Mouse (Mus musculus): ENCODE measurements at regions not wholly inside any gene's neighbourhood (a gene's known extent, or its start where the extent isn't known, plus 50 kb on each side); places are given as distances from the start of the nearest gene placed in this dataset.

DNA sequence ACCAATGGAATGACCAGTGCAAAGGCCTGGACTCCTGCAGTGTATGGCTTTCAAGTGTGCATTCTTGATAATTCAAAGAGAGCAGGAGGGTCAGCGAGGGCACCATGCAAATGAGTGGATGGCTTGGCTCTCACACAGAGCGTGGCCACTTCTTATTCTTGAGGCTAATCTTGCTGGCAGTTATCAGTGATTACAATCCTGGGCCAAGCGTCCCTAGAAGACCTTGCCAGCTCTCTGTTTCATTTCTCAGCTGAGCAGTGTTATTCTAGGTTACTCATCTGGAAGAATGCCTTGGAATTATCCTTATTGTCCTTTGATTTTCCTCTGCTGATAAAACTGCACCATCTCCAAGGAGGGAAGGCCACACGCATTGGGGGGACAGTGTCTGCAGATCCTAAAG, 388.5 kb downstream of the Ttll7 start:
- TF ChIP-seq EP300 (optimal IDR thresholded peaks at IDR 0.05) (no peak), CTCF (IDR thresholded peaks at IDR 0.05; ENCODE audit: low read depth) (no peak)
